Mouse (Mus musculus): ENCODE data around the gene Gm13762. TPM values are rescaled to one million over a fixed set of nuclear protein-coding genes. Genes with fewer than 3 reads are reported as not detected.
"Not testable (repeated sequence)": the region's sequence is repeated elsewhere in the genome, so short reads cannot be mapped to it uniquely, and the experiment has no call there.

The Gm13762 gene
- polyA plus RNA-seq (2012; ENCODE audit: insufficient read depth, insufficient read length, missing spikeins), result not detected in 2 replicates

DNA sequence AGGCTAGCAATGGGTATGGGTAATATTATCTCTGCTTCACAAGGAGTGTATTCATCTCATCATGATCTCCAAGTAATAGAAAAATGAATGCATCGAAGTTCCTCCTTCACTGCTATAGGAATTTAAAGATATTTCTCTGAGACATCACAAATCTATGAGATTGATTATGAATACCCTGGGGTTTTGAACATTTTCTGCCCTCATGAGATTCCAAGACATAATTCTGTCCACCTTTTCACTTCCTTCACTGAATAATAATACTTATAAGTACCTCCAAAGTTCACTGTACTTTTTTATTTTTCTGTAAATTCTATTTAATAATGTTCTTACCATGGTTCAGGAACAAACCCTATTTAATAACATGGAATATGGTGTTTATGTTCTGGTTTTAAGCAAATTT, at the start of gene Gm13762:
Gene Gm13762 (minus strand): TSS at position 101 of the 400 bp plus-strand sequence.
- no peak within 1 kb of the TSS for H3K27ac ChIP-seq (ENCODE audit: insufficient read depth, low read depth, low read length)
- H3K4me3 ChIP-seq (ENCODE audit: insufficient read depth, low read length), result no peak within 1 kb of the TSS
- no peak for TF ChIP-seq POLR2A (IDR thresholded peaks at IDR 0.05; ENCODE audit: borderline replicate concordance, low read depth, low read length)
- no peak for TF ChIP-seq CTCF (IDR thresholded peaks at IDR 0.05; ENCODE audit: low read depth, low read length)
- H3K4me1 ChIP-seq (ENCODE audit: control insufficient read depth, insufficient read depth, low read length), result peaks cover 5% of the 10 kb centered on the region

DNA sequence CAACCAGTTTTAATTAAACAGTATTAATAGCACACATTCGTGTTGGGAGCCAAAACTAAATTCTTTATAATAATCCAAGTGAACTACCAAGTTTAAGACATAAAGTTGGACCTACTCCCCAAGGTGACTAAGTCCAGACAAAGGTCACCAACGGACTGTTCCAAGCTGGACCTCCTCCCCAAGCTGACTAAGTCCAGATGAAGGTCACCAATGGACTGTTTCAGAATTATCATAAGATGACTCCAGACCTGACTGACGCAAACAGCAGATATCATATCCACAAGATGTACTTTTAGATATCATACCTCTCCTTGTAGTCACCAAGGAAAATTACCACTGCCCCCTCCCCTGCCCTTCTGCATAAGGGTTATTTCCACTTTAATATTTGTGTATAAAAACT, 41.4 kb upstream of the Gm13762 start:
- not testable (repeated sequence) for H3K4me1 ChIP-seq (ENCODE audit: control insufficient read depth, insufficient read depth, low read length); H3K4me3 ChIP-seq (ENCODE audit: insufficient read depth, low read length); H3K27ac ChIP-seq (ENCODE audit: insufficient read depth, low read depth, low read length)

DNA sequence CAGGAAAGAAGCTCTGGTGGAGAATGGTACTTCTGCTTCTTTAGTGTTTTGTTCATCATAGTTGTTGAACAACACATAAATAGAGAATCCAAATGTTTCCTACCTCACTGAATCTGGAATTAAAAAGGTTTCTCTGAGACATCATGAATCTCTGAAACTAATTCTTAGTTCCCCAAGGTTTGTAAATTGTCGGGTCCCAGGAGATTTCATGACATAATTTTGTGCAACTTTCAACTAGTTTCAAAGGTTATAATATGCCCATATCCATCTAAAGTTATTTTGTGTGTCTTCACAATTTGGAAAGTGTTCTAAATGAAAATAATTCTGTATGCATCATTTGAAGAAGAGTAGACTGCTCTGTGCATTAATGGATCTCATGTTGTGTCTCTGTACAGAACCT, 38.2 kb upstream of the Gm13762 start, which contains the start of gene Olfr1216:
Gene Olfr1216 (minus strand): TSS at position 101 of the 400 bp plus-strand sequence.
- Histone ChIP-seq H3K4me1 (ENCODE audit: control insufficient read depth, insufficient read depth, low read length) (no peaks in the 10 kb centered on the region), H3K27ac (ENCODE audit: insufficient read depth, low read depth, low read length) (no peak within 1 kb of the TSS), H3K4me3 (ENCODE audit: insufficient read depth, low read length) (no peak within 1 kb of the TSS)
- TF ChIP-seq CTCF (IDR thresholded peaks at IDR 0.05; ENCODE audit: low read depth, low read length) (no peak), POLR2A (IDR thresholded peaks at IDR 0.05; ENCODE audit: borderline replicate concordance, low read depth, low read length) (no peak)

DNA sequence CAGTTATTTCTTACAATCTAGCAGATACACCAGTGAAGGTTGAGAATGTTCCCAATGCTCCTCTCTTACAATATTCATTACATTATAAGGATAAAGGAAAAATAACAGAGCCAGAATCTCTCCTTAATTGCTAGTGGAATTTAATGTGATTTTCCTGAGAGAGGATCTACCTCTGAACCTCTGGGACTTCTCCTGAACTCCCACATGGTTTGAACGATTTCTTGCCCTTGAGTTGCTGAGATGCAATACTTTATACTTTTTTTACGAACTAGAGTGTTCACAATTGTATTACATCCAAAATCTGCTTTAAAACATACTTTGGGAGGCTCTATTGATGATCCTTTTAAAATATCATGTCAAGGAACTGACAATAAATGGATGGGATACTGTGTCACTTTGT, 26.8 kb upstream of the Gm13762 start, which contains the start of gene Olfr1215:
Gene Olfr1215 (minus strand): TSS at position 101 of the 400 bp plus-strand sequence.
- Histone ChIP-seq H3K27ac (ENCODE audit: insufficient read depth, low read depth, low read length) (no peak within 1 kb of the TSS), H3K4me1 (ENCODE audit: control insufficient read depth, insufficient read depth, low read length) (no peaks in the 10 kb centered on the region; the same call in 1 of the 2 replicates), H3K4me3 (ENCODE audit: insufficient read depth, low read length) (no peak within 1 kb of the TSS)
- no peak for TF ChIP-seq CTCF (IDR thresholded peaks at IDR 0.05; ENCODE audit: low read depth, low read length)

DNA sequence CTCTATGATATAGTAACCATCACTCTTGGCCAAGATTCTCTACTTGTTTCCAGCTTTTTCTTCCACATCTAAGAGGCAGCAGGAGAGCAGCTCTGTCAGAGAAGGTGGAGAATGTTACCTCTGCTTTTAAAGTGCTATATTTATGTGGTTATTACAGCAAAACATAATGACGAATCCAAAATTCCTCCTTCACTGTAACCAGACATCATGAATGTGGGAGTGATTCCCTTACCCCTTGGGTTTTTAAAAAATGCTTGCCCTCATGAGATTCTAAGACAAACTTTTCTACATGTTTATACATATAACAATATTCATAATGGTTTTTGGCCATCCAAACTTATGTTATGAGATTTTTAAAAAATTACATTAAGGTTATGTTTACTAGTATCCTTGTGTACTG, 12.5 kb upstream of the Gm13762 start, which contains the start of gene Olfr1214:
Gene Olfr1214 (minus strand): TSS at position 101 of the 400 bp plus-strand sequence.
- no peak within 1 kb of the TSS for H3K4me3 ChIP-seq (ENCODE audit: insufficient read depth, low read length)
- no peak within 1 kb of the TSS for H3K27ac ChIP-seq (ENCODE audit: insufficient read depth, low read depth, low read length)
- H3K4me1 ChIP-seq (ENCODE audit: control insufficient read depth, insufficient read depth, low read length), result no peaks in the 10 kb centered on the region
- no peak for TF ChIP-seq CTCF (IDR thresholded peaks at IDR 0.05; ENCODE audit: low read depth, low read length)
- no peak for TF ChIP-seq POLR2A (IDR thresholded peaks at IDR 0.05; ENCODE audit: borderline replicate concordance, low read depth, low read length)

DNA sequence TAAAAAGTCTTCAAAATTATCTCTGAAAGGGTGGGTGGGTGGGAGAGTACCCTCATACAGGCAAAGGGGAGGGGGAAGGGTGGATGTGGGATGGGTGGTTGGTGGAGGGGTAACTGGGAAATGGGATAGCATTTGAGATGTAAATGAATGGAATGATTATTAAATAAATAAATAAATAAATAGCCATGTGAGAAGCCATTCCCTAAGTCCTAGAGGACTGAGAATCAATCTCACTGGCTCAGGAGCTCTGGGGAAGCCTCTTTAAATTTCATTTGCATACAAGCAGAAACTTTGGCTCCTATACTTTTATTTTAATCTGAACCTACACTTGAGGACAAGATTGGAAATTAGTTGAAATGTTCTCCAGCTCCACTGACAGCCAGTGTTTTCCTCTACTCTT, 26.4 kb downstream of the Gm13762 start, which contains the start of gene Olfr1212:
Gene Olfr1212 (plus strand): TSS at position 301 of the 400 bp plus-strand sequence.
- Histone ChIP-seq H3K27ac (ENCODE audit: insufficient read depth, low read depth, low read length) (no peak within 1 kb of the TSS), H3K4me1 (ENCODE audit: control insufficient read depth, insufficient read depth, low read length) (no peaks in the 10 kb centered on the region), H3K4me3 (ENCODE audit: insufficient read depth, low read length) (no peak within 1 kb of the TSS)
- no peak for TF ChIP-seq POLR2A (IDR thresholded peaks at IDR 0.05; ENCODE audit: borderline replicate concordance, low read depth, low read length)
- TF ChIP-seq CTCF (IDR thresholded peaks at IDR 0.05; ENCODE audit: low read depth, low read length), result no peak

DNA sequence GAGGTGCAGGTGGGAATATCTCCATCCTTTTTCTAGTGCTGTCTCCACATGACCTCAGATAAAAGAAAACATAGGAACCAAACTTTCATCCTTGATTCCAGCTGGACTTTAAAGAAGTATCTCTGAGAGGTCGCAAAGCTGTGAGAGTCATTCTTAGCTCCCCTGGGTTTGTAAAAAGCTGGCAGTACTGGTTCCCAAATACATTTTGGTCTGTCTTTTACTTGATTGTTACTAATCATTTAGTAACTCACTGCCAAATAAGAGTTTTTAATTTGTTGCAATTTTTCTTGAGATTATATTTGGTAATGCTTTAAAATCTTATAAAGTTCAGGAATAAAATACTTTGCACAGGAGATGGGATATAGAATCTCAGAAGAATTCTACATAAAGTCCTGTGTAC, 42.1 kb downstream of the Gm13762 start, which contains the start of gene Olfr1211:
Gene Olfr1211 (minus strand): TSS at position 101 of the 400 bp plus-strand sequence.
- no peak for TF ChIP-seq POLR2A (IDR thresholded peaks at IDR 0.05; ENCODE audit: borderline replicate concordance, low read depth, low read length)
- TF ChIP-seq CTCF (IDR thresholded peaks at IDR 0.05; ENCODE audit: low read depth, low read length), result no peak
- H3K4me3 ChIP-seq (ENCODE audit: insufficient read depth, low read length), result no peak within 1 kb of the TSS

More for the DNA sequence above, 42.1 kb downstream of the Gm13762 start, which contains the start of gene Olfr1211:
- Histone ChIP-seq H3K4me1 (ENCODE audit: control insufficient read depth, insufficient read depth, low read length) (no peaks in the 10 kb centered on the region), H3K27ac (ENCODE audit: insufficient read depth, low read depth, low read length) (no peak within 1 kb of the TSS)

Other genes with a start within 250 kb of the Gm13762 start
- gene Olfr1197, start 247.9 kb downstream of the Gm13762 start, polyA plus RNA-seq (2012; ENCODE audit: insufficient read depth, insufficient read length, missing spikeins), result not detected in 2 replicates
- not detected in 2 replicates for gene Olfr1198, start 228.9 kb downstream of the Gm13762 start, polyA plus RNA-seq (2012; ENCODE audit: insufficient read depth, insufficient read length, missing spikeins)
- not detected in 2 replicates for gene Olfr1199, start 219.8 kb downstream of the Gm13762 start, polyA plus RNA-seq (2012; ENCODE audit: insufficient read depth, insufficient read length, missing spikeins)
- not detected in 2 replicates for gene Olfr1200, start 209.8 kb downstream of the Gm13762 start, polyA plus RNA-seq (2012; ENCODE audit: insufficient read depth, insufficient read length, missing spikeins)
- gene Olfr1201, start 187.2 kb downstream of the Gm13762 start, polyA plus RNA-seq (2012; ENCODE audit: insufficient read depth, insufficient read length, missing spikeins), result not detected in 2 replicates
- not detected in 2 replicates for gene Olfr1202, start 165.8 kb downstream of the Gm13762 start, polyA plus RNA-seq (2012; ENCODE audit: insufficient read depth, insufficient read length, missing spikeins)
- gene Olfr1205, start 150.5 kb downstream of the Gm13762 start, polyA plus RNA-seq (2012; ENCODE audit: insufficient read depth, insufficient read length, missing spikeins), result not detected in 2 replicates
- not detected in 2 replicates for gene Olfr1204, start 131.0 kb downstream of the Gm13762 start, polyA plus RNA-seq (2012; ENCODE audit: insufficient read depth, insufficient read length, missing spikeins)
- not detected in 2 replicates for gene Olfr1206, start 117.0 kb downstream of the Gm13762 start, polyA plus RNA-seq (2012; ENCODE audit: insufficient read depth, insufficient read length, missing spikeins)
- gene Olfr1208, start 78.0 kb downstream of the Gm13762 start, polyA plus RNA-seq (2012; ENCODE audit: insufficient read depth, insufficient read length, missing spikeins), result not detected in 2 replicates
- gene Olfr1209, start 65.1 kb downstream of the Gm13762 start, polyA plus RNA-seq (2012; ENCODE audit: insufficient read depth, insufficient read length, missing spikeins), result not detected in 2 replicates
- not detected in 2 replicates for gene Olfr1211, start 42.2 kb downstream of the Gm13762 start, polyA plus RNA-seq (2012; ENCODE audit: insufficient read depth, insufficient read length, missing spikeins)
- not detected in 2 replicates for gene Olfr1212, start 26.3 kb downstream of the Gm13762 start, polyA plus RNA-seq (2012; ENCODE audit: insufficient read depth, insufficient read length, missing spikeins)
- gene Olfr1214, start 12.4 kb upstream of the Gm13762 start, polyA plus RNA-seq (2012; ENCODE audit: insufficient read depth, insufficient read length, missing spikeins), result not detected in 2 replicates
- not detected in 2 replicates for gene Olfr1215, start 26.7 kb upstream of the Gm13762 start, polyA plus RNA-seq (2012; ENCODE audit: insufficient read depth, insufficient read length, missing spikeins)
- gene Olfr1216, start 38.1 kb upstream of the Gm13762 start, polyA plus RNA-seq (2012; ENCODE audit: insufficient read depth, insufficient read length, missing spikeins), result not detected in 2 replicates
- gene Olfr1217, start 51.8 kb upstream of the Gm13762 start, polyA plus RNA-seq (2012; ENCODE audit: insufficient read depth, insufficient read length, missing spikeins), result not detected in 2 replicates
- not detected in 2 replicates for gene Olfr1218, start 80.9 kb upstream of the Gm13762 start, polyA plus RNA-seq (2012; ENCODE audit: insufficient read depth, insufficient read length, missing spikeins)
- gene Olfr1219, start 103.2 kb upstream of the Gm13762 start, polyA plus RNA-seq (2012; ENCODE audit: insufficient read depth, insufficient read length, missing spikeins), result 0.37 TPM in 1 of 2 replicates, not detected in the other
- not detected in 2 replicates for gene Olfr1220, start 126.6 kb upstream of the Gm13762 start, polyA plus RNA-seq (2012; ENCODE audit: insufficient read depth, insufficient read length, missing spikeins)
- not detected in 2 replicates for gene Olfr1221, start 137.0 kb upstream of the Gm13762 start, polyA plus RNA-seq (2012; ENCODE audit: insufficient read depth, insufficient read length, missing spikeins)
- gene Olfr1222, start 152.8 kb upstream of the Gm13762 start, polyA plus RNA-seq (2012; ENCODE audit: insufficient read depth, insufficient read length, missing spikeins), result not detected in 2 replicates
- gene Olfr1223, start 171.3 kb upstream of the Gm13762 start, polyA plus RNA-seq (2012; ENCODE audit: insufficient read depth, insufficient read length, missing spikeins), result not detected in 2 replicates
- gene Olfr1224-ps1, start 183.8 kb upstream of the Gm13762 start, polyA plus RNA-seq (2012; ENCODE audit: insufficient read depth, insufficient read length, missing spikeins), result not detected in 2 replicates
- not detected in 2 replicates for gene Olfr1225, start 194.4 kb upstream of the Gm13762 start, polyA plus RNA-seq (2012; ENCODE audit: insufficient read depth, insufficient read length, missing spikeins)
- not detected in 2 replicates for gene Olfr1226, start 219.8 kb upstream of the Gm13762 start, polyA plus RNA-seq (2012; ENCODE audit: insufficient read depth, insufficient read length, missing spikeins)